Mouse (Mus musculus) kidney, adult 2 months (tissue): ENCODE results near the gene Oit3.

ENCODE experiments used
- CTCF ChIP-seq: fragments of 200-500 bp; conservative IDR thresholded peaks from 2 replicates; pipeline ENCODE4 v1.5.1; 2011; ENCODE audit warnings: low read depth, mild to moderate bottlenecking, control low read depth, low read length, moderate library complexity, mixed read lengths; ENCODE audit not compliant: insufficient read depth, insufficient read length
- POLR2A ChIP-seq: fragments of 200-500 bp; IDR thresholded peaks from one replicate; pipeline ENCODE4 v1.6.1; 2011; ENCODE audit warnings: low read depth, low read length, control low read depth

DNA sequence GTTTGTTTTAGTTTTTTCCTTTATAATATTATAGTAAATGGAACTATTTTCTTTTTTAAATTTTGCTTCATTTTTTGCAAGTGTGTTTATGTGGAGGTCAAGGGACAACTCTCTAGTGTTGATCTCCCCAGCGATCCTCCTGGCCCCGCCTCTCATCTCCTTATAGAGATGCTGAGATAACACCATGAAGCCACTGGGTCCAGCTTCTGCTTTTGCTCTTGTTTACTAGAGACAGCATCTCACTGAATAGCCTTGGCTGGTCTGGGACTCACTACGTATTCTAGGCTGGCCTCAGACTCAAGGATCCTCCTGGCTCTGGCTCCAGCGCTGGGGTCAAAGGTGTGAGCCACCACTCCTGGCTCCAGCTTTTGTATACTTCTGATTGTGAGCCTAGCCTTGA, 22.1 kb downstream of the Oit3 start:
- TF ChIP-seq CTCF (no peak), POLR2A (no peak)
